Mouse (Mus musculus) embryonic facial prominence, embryonic 13.5 days (tissue): Measurements from ENCODE around the gene Sys1. TPM values are rescaled to one million over a fixed set of nuclear protein-coding genes. Genes with fewer than 3 reads are reported as not detected.

Experiments
- ATAC-seq: fragments of 200-750 bp; cut with Nextera tagmentation; 2 replicates; pipeline ENCODE4 v1.8.0; 2017; ENCODE audit warnings: low read depth; ENCODE audit not compliant: insufficient number of reproducible peaks, insufficient read depth, low FRiP score, low TSS enrichment
- H3K27ac ChIP-seq: fragments of 300-500 bp; sonication (generic); 2 replicates; pipeline ENCODE4 v1.5.1; 2015; ENCODE audit warnings: moderate library complexity, mild to moderate bottlenecking, inconsistent platforms
- H3K27me3 ChIP-seq: fragments of 300-500 bp; sonication (generic); 2 replicates; pipeline ENCODE4 v1.6.1; 2015; ENCODE audit warnings: mild to moderate bottlenecking, inconsistent platforms
- H3K36me3 ChIP-seq: fragments of 300-500 bp; sonication (generic); 2 replicates; pipeline ENCODE4 v1.6.1; 2015; ENCODE audit warnings: mild to moderate bottlenecking, inconsistent platforms
- H3K4me1 ChIP-seq: fragments of 300-500 bp; sonication (generic); 2 replicates; pipeline ENCODE4 v1.6.1; 2015; ENCODE audit warnings: inconsistent platforms
- H3K4me2 ChIP-seq: fragments of 300-500 bp; sonication (generic); 2 replicates; pipeline ENCODE4 v1.6.1; 2015; ENCODE audit warnings: moderate library complexity, mild to moderate bottlenecking, inconsistent platforms
- H3K4me3 ChIP-seq: fragments of 300-500 bp; sonication (generic); 2 replicates; pipeline ENCODE4 v1.5.1; 2015; ENCODE audit warnings: mild to moderate bottlenecking, inconsistent platforms
- H3K9ac ChIP-seq: fragments of 300-500 bp; sonication (generic); 2 replicates; pipeline ENCODE4 v1.6.1; 2015; ENCODE audit warnings: mild to moderate bottlenecking, inconsistent platforms
- H3K9me3 ChIP-seq: fragments of 300-500 bp; sonication (generic); 2 replicates; pipeline ENCODE4 v1.6.1; 2016; ENCODE audit warnings: inconsistent platforms
- WGBS: fragments of 180-500 bp; shearing (Covaris S2); methylation state at CpG from one replicate; pipeline ENCODE4 v1.1.7; 2015; ENCODE audit warnings: mixed read lengths; 5-methylcytosine and 5-hydroxymethylcytosine counted together
- polyA plus RNA-seq: library from polyadenylated mRNA; unstranded; fragments of >200 nt; fragmentation: Nextera tagmentation; extraction: Ambion mirVana; gene quantifications from 2 replicates; pipeline ENCODE4 v1.2.1, GENCODE M21; 2015

Gene Sys1
- polyA plus RNA-seq, 1 experiment from 2014 or later, result 65.9 TPM

- Histone ChIP-seq H3K4me2 (no peak overlapping the region), H3K4me3 (no peak overlapping the region), H3K27me3 (no peaks in the 10 kb centered on the region), H3K9ac (no peak overlapping the region), H3K9me3 (no peaks in the 10 kb centered on the region), H3K36me3 (no peaks in the 10 kb centered on the region), H3K4me1 (peaks cover 38% of the 10 kb centered on the region), H3K27ac (no peak overlapping the region)
- ATAC-seq, result no peak
- WGBS, result 52% methylated on average over 6 of the region's 6 CpGs
Observed at GRCm38 (mm10) chr2:164455421-164456190, 1.2 kb upstream of the Sys1 start.

GRCm38 (mm10) chr2:164456413-164456812 lies 351 bp upstream of the Sys1 start:
- Histone ChIP-seq H3K9ac (peak overlapping the region; percentile 44), H3K4me1 (peaks cover 37% of the 10 kb centered on the region), H3K4me2 (peak overlapping the region; percentile 53), H3K27ac (peak overlapping the region; percentile 22; the same call in 1 of the 2 replicates), H3K4me3 (peak overlapping the region; percentile 25; the same call in 1 of the 2 replicates), H3K36me3 (no peaks in the 10 kb centered on the region), H3K9me3 (no peaks in the 10 kb centered on the region), H3K27me3 (no peaks in the 10 kb centered on the region)
- no peak for ATAC-seq
- WGBS, result 82% methylated on average over 1 of the region's 1 CpGs

- Histone ChIP-seq H3K36me3 (peaks cover 4% of the 10 kb centered on the region; the same call in 1 of the 2 replicates), H3K4me1 (peaks cover 34% of the 10 kb centered on the region), H3K9me3 (no peaks in the 10 kb centered on the region), H3K27ac (no peak overlapping the region), H3K27me3 (no peaks in the 10 kb centered on the region), H3K4me2 (no peak overlapping the region), H3K4me3 (no peak overlapping the region), H3K9ac (no peak overlapping the region)
- WGBS, result 72% methylated on average over 7 of the region's 7 CpGs
- no peak for ATAC-seq
Observed at GRCm38 (mm10) chr2:164457942-164458341, 1.2 kb downstream of the Sys1 start.

GRCm38 (mm10) chr2:164458535-164458934 lies 1.8 kb downstream of the Sys1 start:
- 88% methylated on average over 8 of the region's 8 CpGs for WGBS
- ATAC-seq, result no peak

GRCm38 (mm10) chr2:164460745-164461551 lies 4.2 kb downstream of the Sys1 start, which contains the start of gene Gm20458:
TSS of gene Gm20458 (plus strand) at chr2:164460967.
- Histone ChIP-seq H3K27me3 (no peaks in the 10 kb centered on the region), H3K9me3 (no peaks in the 10 kb centered on the region), H3K36me3 (peaks cover 34% of the 10 kb centered on the region), H3K27ac (peak within 1 kb of the TSS; percentile 71), H3K9ac (peak within 1 kb of the TSS; percentile 86), H3K4me2 (peak within 1 kb of the TSS; percentile 80), H3K4me3 (peak within 1 kb of the TSS; percentile 82), H3K4me1 (peaks cover 24% of the 10 kb centered on the region)
- under 1% methylated on average over 79 of the region's 79 CpGs for WGBS
- peak; percentile 95 for ATAC-seq

More at GRCm38 (mm10) chr2:164458535-164458934, 1.8 kb downstream of the Sys1 start:
- Histone ChIP-seq H3K9ac (no peak overlapping the region), H3K9me3 (no peaks in the 10 kb centered on the region), H3K4me3 (no peak overlapping the region), H3K36me3 (peaks cover 10% of the 10 kb centered on the region), H3K27me3 (no peaks in the 10 kb centered on the region), H3K27ac (no peak overlapping the region), H3K4me1 (peaks cover 33% of the 10 kb centered on the region), H3K4me2 (no peak overlapping the region)

GRCm38 (mm10) chr2:164465161-164465560 lies 8.4 kb downstream of the Sys1 start:
- Histone ChIP-seq H3K27me3 (no peaks in the 10 kb centered on the region), H3K9me3 (no peaks in the 10 kb centered on the region), H3K4me2 (no peak overlapping the region), H3K4me3 (no peak overlapping the region), H3K36me3 (peaks cover 37% of the 10 kb centered on the region), H3K9ac (no peak overlapping the region), H3K27ac (no peak overlapping the region), H3K4me1 (peaks cover 16% of the 10 kb centered on the region)
- no peak for ATAC-seq

GRCm38 (mm10) chr2:164466787-164467186 lies 10.0 kb downstream of the Sys1 start:
- Histone ChIP-seq H3K27me3 (no peaks in the 10 kb centered on the region), H3K36me3 (peaks cover 37% of the 10 kb centered on the region), H3K27ac (no peak overlapping the region), H3K9me3 (no peaks in the 10 kb centered on the region), H3K4me3 (no peak overlapping the region), H3K9ac (no peak overlapping the region), H3K4me2 (no peak overlapping the region), H3K4me1 (peaks cover 14% of the 10 kb centered on the region)
- no peak for ATAC-seq
- 77% methylated on average over 5 of the region's 5 CpGs for WGBS

GRCm38 (mm10) chr2:164470254-164470653 lies 13.5 kb downstream of the Sys1 start:
- no peak for ATAC-seq
- no peak overlapping the region for H3K27ac ChIP-seq
- H3K4me2 ChIP-seq, result no peak overlapping the region
- WGBS, result 21% methylated on average over 10 of the region's 10 CpGs
- no peaks in the 10 kb centered on the region for H3K9me3 ChIP-seq
- 0 out of 2 replicates have a peak, but pooled peaks cover 3% of the 10 kb centered on the region for H3K4me1 ChIP-seq
- H3K4me3 ChIP-seq, result no peak overlapping the region
- H3K36me3 ChIP-seq, result peaks cover 23% of the 10 kb centered on the region
- H3K9ac ChIP-seq, result no peak overlapping the region
- H3K27me3 ChIP-seq, result no peaks in the 10 kb centered on the region

GRCm38 (mm10) chr2:164473624-164474023 lies 16.9 kb downstream of the Sys1 start, which contains the start of gene Trp53tg5:
TSS of gene Trp53tg5 (minus strand) at chr2:164473724.
- no peak within 1 kb of the TSS for H3K27ac ChIP-seq
- 84% methylated on average over 6 of the region's 6 CpGs for WGBS
- no peak for ATAC-seq
- H3K9me3 ChIP-seq, result no peaks in the 10 kb centered on the region
- peaks cover 26% of the 10 kb centered on the region for H3K36me3 ChIP-seq
- H3K4me2 ChIP-seq, result no peak within 1 kb of the TSS
- no peaks in the 10 kb centered on the region for H3K4me1 ChIP-seq
- H3K27me3 ChIP-seq, result no peaks in the 10 kb centered on the region
- H3K9ac ChIP-seq, result no peak within 1 kb of the TSS
- H3K4me3 ChIP-seq, result no peak within 1 kb of the TSS

- ATAC-seq, result no peak
- no peaks in the 10 kb centered on the region for H3K9me3 ChIP-seq
- WGBS, result 2% methylated on average over 26 of the region's 26 CpGs
- no peak within 1 kb of the TSS for H3K27ac ChIP-seq
- peaks cover 15% of the 10 kb centered on the region for H3K4me1 ChIP-seq
- H3K4me2 ChIP-seq, result peak within 1 kb of the TSS; percentile 99
- peaks cover 42% of the 10 kb centered on the region for H3K27me3 ChIP-seq
- H3K9ac ChIP-seq, result peak within 1 kb of the TSS; percentile 72
- peak within 1 kb of the TSS; percentile 68 for H3K4me3 ChIP-seq
- H3K36me3 ChIP-seq, result peaks cover 8% of the 10 kb centered on the region; the same call in 1 of the 2 replicates
Observed at GRCm38 (mm10) chr2:164485681-164486257, 29.0 kb downstream of the Sys1 start, which contains the start of gene Dbndd2. TSS of gene Dbndd2 (plus strand) at chr2:164486106.
